Mouse (Mus musculus) cortical plate, adult 2 months (tissue): ENCODE results near the gene Mgat5.

Experiments used
- CTCF ChIP-seq: fragments of 200-500 bp; IDR thresholded peaks from 2 replicates; pipeline ENCODE4 v1.5.1; 2011; ENCODE audit warnings: mild to moderate bottlenecking, control low read depth, low read length; ENCODE audit not compliant: insufficient read depth; ENCODE audit errors: extremely low read depth
- POLR2A ChIP-seq: fragments of 200-500 bp; IDR thresholded peaks from 2 replicates; pipeline ENCODE4 v1.6.1; 2011; ENCODE audit warnings: mild to moderate bottlenecking, low read length, control low read depth; ENCODE audit not compliant: insufficient read depth; ENCODE audit errors: extremely low read depth

DNA sequence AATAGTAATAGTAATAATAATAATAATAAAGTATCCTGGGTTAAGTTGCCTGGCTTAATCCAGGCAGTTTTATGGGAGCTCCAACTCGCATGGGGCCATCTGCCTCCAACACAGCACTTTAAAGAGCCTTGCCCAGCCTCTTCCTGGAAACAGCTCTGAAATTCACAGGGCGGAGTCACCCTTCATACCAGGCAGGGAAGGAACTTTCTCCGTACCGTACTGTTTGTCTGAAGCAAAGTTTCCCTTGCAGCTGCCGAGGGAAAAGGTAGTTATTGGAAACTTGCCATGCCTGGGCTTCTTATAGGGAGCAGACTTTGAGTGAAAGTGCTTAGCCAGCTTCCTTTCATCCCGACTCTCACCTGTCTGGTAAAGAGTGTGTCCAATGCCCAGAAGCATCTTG lies 232.3 kb downstream of the Mgat5 start:
- TF ChIP-seq CTCF: no peak
- TF ChIP-seq POLR2A: no peak
